In genomic region chr4:48322095-48322494, GRCm38 (mm10) we compare ENCODE assay signal across 17 mouse cellular contexts.
"Had no signal": no experiment of that assay in that cellular context is flagged by ENCODE, and none has a peak within 500 bp of the region (broad histone marks: within the 10 kb centered on the region; RNA-seq: fewer than 3 reads in every experiment).

No protein-coding gene starts in this region.

- H3K4me3 ChIP-seq: layer of hippocampus, adult 2 months; limb, embryonic 15.5 days; liver, embryonic 12.5 days; midbrain, embryonic 12.5 days; neural tube, embryonic 13.5 days had no signal

- H3K27me3 ChIP-seq: limb, embryonic 15.5 days; liver, embryonic 12.5 days; midbrain, embryonic 12.5 days; neural tube, embryonic 13.5 days had no signal

- H3K9ac ChIP-seq: limb, embryonic 15.5 days; liver, embryonic 12.5 days; lung, embryonic 14.5 days; midbrain, embryonic 12.5 days; neural tube, embryonic 13.5 days had no signal

- H3K36me3 ChIP-seq: limb, embryonic 15.5 days; liver, embryonic 12.5 days; midbrain, embryonic 12.5 days; neural tube, embryonic 13.5 days had no signal

- H3K27ac ChIP-seq: layer of hippocampus, adult 2 months; limb, embryonic 15.5 days; liver, embryonic 12.5 days; midbrain, embryonic 12.5 days; neural tube, embryonic 13.5 days had no signal

- H3K4me1 ChIP-seq: limb, embryonic 15.5 days; liver, embryonic 12.5 days had no signal

- H3K4me2 ChIP-seq: limb, embryonic 15.5 days; liver, embryonic 12.5 days; lung, embryonic 14.5 days; midbrain, embryonic 12.5 days; neural tube, embryonic 13.5 days had no signal

- ATAC-seq: liver, embryonic 12.5 days; midbrain, embryonic 16.5 days had no signal

- DNase-seq: kidney, adult 9 months; kidney, postnatal 10 days; kidney, postnatal 4 days; lung, embryonic 14.5 days; lung, postnatal 10 days; lung, postnatal 4 days; retina, postnatal 1 day; right cerebral cortex, postnatal 4 days; spleen, adult 18-20 months; thymus, adult 18-20 months; thymus, postnatal 14 days had no signal

- H3K9me3 ChIP-seq: limb, embryonic 15.5 days; liver, embryonic 12.5 days; midbrain, embryonic 12.5 days; neural tube, embryonic 13.5 days had no signal
